Mouse (Mus musculus): ENCODE data around the gene Triobp. TPM values are rescaled to one million over a fixed set of nuclear protein-coding genes. Genes with fewer than 3 reads are reported as not detected.

The Triobp gene
- polyA plus RNA-seq, 1 experiment from 2014 or later: 49.5 TPM

DNA sequence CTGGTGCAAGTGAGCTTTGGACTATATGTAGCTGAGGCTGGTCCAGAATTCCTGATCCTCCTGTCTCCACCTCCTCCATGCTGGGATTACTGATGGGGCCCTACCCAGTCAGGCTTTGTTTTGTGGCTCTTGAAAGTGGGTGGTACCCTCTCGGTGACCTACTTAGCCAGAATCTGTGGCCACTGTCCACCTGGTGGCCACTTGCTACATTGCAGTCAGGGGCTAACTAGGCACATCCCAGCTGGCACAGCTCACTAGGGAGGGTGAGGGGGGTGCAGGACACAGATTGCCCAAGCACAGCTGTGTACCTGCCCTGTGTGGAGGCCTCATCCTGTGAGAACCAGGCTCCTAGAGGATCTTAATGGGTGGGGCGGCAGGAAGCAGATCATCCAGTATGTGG is 15.4 kb downstream of the Triobp start:
- H3K4me3 ChIP-seq (ENCODE audit: low read depth, low read length): no peak overlapping the region
- ATAC-seq (replicated peaks; ENCODE audit: insufficient number of reproducible peaks, low FRiP score, low TSS enrichment): 0 out of 2 replicates have a peak, but pooled peaks have one; percentile 24
- no peak overlapping the region for H3K27ac ChIP-seq (ENCODE audit: low read depth, low read length)
- H3K9me3 ChIP-seq (replicated peaks; ENCODE audit: control insufficient read depth, low read length): no peaks in the 10 kb centered on the region
- H3K27me3 ChIP-seq (ENCODE audit: control insufficient read depth, insufficient read depth, low read length): peaks cover 8% of the 10 kb centered on the region
- H3K4me1 ChIP-seq (ENCODE audit: control insufficient read depth, insufficient read depth, low read length): no peaks in the 10 kb centered on the region
- peaks cover 2% of the 10 kb centered on the region; the same call in 1 of the 2 replicates for H3K36me3 ChIP-seq (ENCODE audit: control insufficient read depth, insufficient read depth, low read length)
- no peak overlapping the region for H3K9ac ChIP-seq (ENCODE audit: low read depth, low read length)
- no peak overlapping the region for H3K4me2 ChIP-seq
- WGBS (ENCODE audit: insufficient replicate concordance): 29% methylated on average over 2 of the region's 2 CpGs

DNA sequence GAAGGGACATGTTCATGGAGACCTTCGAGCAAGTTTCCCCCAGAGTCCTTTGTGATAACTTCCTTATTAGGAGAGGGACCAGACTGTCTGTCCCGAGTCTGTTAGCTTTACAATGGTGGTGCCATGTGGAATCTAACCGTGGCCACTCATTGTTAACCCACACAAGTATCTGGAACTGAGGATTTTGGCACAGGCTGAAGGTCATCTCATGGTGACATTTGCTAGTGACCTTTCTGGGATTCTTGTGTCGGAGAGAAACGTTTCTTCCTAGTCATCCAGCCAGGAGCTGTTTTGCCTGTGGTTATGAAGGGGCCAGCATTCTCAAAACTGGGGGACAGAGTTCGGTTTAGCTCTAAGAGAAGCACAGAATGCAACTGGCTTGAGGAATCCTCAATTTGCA is 24.1 kb downstream of the Triobp start:
- Histone ChIP-seq H3K36me3 (ENCODE audit: control insufficient read depth, insufficient read depth, low read length) (no peaks in the 10 kb centered on the region; the same call in 1 of the 2 replicates), H3K4me1 (ENCODE audit: control insufficient read depth, insufficient read depth, low read length) (no peaks in the 10 kb centered on the region), H3K9me3 (replicated peaks; ENCODE audit: control insufficient read depth, low read length) (no peaks in the 10 kb centered on the region), H3K27ac (ENCODE audit: low read depth, low read length) (no peak overlapping the region), H3K9ac (ENCODE audit: low read depth, low read length) (no peak overlapping the region), H3K4me3 (ENCODE audit: low read depth, low read length) (no peak overlapping the region), H3K27me3 (ENCODE audit: control insufficient read depth, insufficient read depth, low read length) (peaks cover 7% of the 10 kb centered on the region; the same call in 1 of the 2 replicates), H3K4me2 (no peak overlapping the region)
- no peak for ATAC-seq (replicated peaks; ENCODE audit: insufficient number of reproducible peaks, low FRiP score, low TSS enrichment)
- 60% methylated on average over 6 of the region's 6 CpGs for WGBS (ENCODE audit: insufficient replicate concordance)

DNA sequence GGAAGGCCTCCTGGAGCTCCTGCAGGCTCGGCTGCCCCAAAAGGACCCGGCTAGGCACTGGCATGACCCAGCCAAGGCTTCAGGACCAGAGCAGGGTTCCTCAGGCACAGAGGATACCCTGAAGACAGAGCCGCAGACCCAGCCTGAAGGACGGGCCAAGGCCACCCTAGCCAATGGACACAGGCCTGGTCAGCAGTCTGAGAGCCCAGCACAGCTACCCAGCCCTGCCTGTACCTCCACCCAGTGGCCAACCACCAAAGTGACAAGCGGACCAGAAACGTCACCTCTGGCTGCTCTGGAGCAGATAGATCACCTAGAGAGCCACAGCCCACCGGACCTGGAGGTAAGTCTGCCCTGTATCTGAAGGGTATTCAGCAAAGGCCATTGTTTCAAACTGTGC is 26.4 kb downstream of the Triobp start:
- Histone ChIP-seq H3K4me1 (ENCODE audit: control insufficient read depth, insufficient read depth, low read length) (peaks cover 8% of the 10 kb centered on the region), H3K4me3 (ENCODE audit: low read depth, low read length) (no peak overlapping the region), H3K4me2 (no peak overlapping the region), H3K36me3 (ENCODE audit: control insufficient read depth, insufficient read depth, low read length) (no peaks in the 10 kb centered on the region), H3K27me3 (ENCODE audit: control insufficient read depth, insufficient read depth, low read length) (0 out of 2 replicates have a peak, but pooled peaks cover 2% of the 10 kb centered on the region), H3K27ac (ENCODE audit: low read depth, low read length) (no peak overlapping the region), H3K9ac (ENCODE audit: low read depth, low read length) (no peak overlapping the region), H3K9me3 (replicated peaks; ENCODE audit: control insufficient read depth, low read length) (no peaks in the 10 kb centered on the region)
- 66% methylated on average over 7 of the region's 7 CpGs for WGBS (ENCODE audit: insufficient replicate concordance)
- no peak for ATAC-seq (replicated peaks; ENCODE audit: insufficient number of reproducible peaks, low FRiP score, low TSS enrichment)

DNA sequence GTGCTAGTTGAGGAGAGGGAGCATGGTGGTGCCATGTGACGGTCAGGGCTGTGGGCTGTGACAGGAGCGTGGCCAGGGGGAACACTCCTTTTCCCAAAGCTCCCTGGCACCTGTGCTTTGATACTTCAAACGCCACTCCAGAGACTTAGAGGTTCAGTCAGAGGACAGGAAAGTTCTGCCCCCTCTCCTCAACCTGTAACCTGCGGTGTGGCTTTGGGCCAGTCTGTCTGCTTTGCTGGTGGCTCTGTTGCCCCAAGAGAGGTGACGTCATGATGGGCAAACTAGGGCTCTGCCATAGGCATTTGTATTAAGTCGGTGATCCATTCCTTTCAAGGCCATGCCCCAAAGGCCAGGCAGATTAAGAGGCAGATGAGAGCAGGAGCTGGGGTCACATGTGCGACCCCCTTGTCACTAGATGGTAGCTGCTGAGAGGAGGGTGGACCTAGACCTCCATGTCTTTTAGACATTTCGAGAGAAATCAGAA is 30.2 kb downstream of the Triobp start:
- Histone ChIP-seq H3K4me1 (ENCODE audit: control insufficient read depth, insufficient read depth, low read length) (peaks cover 21% of the 10 kb centered on the region), H3K4me2 (no peak overlapping the region), H3K9ac (ENCODE audit: low read depth, low read length) (no peak overlapping the region), H3K27me3 (ENCODE audit: control insufficient read depth, insufficient read depth, low read length) (no peaks in the 10 kb centered on the region), H3K4me3 (ENCODE audit: low read depth, low read length) (no peak overlapping the region), H3K9me3 (replicated peaks; ENCODE audit: control insufficient read depth, low read length) (no peaks in the 10 kb centered on the region), H3K36me3 (ENCODE audit: control insufficient read depth, insufficient read depth, low read length) (no peaks in the 10 kb centered on the region), H3K27ac (ENCODE audit: low read depth, low read length) (no peak overlapping the region)
- no peak for ATAC-seq (replicated peaks; ENCODE audit: insufficient number of reproducible peaks, low FRiP score, low TSS enrichment)
- 80% methylated on average over 8 of the region's 8 CpGs for WGBS (ENCODE audit: insufficient replicate concordance)

DNA sequence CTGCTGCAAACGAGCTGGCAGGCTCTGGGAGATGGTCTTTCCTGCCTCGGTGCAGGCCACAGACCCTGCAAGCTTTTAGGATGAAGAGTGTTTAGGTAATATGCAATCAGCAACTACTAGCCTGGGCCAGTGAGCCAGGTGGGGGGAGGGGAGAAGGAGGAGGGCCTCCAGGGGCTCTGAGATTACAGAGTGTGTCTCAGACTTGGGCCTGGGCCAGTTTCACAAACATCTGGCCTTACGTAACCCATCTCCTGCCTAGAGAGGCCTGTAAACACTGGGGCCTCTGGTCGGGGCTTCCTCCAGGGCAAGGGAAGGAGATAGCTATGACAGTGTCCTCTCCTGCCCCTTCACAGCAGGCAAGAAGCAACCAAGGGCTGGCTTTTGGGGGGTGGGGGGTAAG is 31.4 kb downstream of the Triobp start:
- Histone ChIP-seq H3K9me3 (replicated peaks; ENCODE audit: control insufficient read depth, low read length) (no peaks in the 10 kb centered on the region), H3K27me3 (ENCODE audit: control insufficient read depth, insufficient read depth, low read length) (no peaks in the 10 kb centered on the region), H3K4me2 (peak overlapping the region; percentile 12; the same call in 1 of the 2 replicates), H3K9ac (ENCODE audit: low read depth, low read length) (no peak overlapping the region; the same call in 1 of the 2 replicates), H3K4me3 (ENCODE audit: low read depth, low read length) (no peak overlapping the region), H3K36me3 (ENCODE audit: control insufficient read depth, insufficient read depth, low read length) (no peaks in the 10 kb centered on the region), H3K4me1 (ENCODE audit: control insufficient read depth, insufficient read depth, low read length) (peaks cover 22% of the 10 kb centered on the region), H3K27ac (ENCODE audit: low read depth, low read length) (peak overlapping the region; percentile 69)
- WGBS (ENCODE audit: insufficient replicate concordance): 0% methylated on average over 4 of the region's 4 CpGs
- ATAC-seq (replicated peaks; ENCODE audit: insufficient number of reproducible peaks, low FRiP score, low TSS enrichment): no peak; the same call in 1 of the 2 replicates

DNA sequence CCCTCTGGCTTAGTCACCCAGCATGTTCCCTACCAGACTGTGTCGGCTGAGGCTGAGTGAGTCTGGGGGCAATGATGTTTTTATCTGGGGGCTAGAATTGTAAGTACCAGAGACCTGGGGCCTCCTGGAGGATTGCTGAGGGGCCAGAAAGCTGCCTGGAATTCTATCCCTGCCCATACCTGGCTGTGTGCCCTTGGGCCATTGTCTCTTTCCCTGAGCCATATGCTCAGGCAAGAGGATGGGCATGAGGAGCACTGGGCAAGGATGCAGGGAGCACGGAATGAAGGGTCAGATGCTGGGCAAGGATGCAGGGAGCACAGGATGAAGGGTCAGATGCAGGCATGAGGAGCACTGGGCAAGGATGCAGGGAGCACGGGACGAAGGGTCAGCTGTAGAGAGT is 32.6 kb downstream of the Triobp start:
- ATAC-seq (replicated peaks; ENCODE audit: insufficient number of reproducible peaks, low FRiP score, low TSS enrichment): no peak
- H3K27ac ChIP-seq (ENCODE audit: low read depth, low read length): no peak overlapping the region

DNA sequence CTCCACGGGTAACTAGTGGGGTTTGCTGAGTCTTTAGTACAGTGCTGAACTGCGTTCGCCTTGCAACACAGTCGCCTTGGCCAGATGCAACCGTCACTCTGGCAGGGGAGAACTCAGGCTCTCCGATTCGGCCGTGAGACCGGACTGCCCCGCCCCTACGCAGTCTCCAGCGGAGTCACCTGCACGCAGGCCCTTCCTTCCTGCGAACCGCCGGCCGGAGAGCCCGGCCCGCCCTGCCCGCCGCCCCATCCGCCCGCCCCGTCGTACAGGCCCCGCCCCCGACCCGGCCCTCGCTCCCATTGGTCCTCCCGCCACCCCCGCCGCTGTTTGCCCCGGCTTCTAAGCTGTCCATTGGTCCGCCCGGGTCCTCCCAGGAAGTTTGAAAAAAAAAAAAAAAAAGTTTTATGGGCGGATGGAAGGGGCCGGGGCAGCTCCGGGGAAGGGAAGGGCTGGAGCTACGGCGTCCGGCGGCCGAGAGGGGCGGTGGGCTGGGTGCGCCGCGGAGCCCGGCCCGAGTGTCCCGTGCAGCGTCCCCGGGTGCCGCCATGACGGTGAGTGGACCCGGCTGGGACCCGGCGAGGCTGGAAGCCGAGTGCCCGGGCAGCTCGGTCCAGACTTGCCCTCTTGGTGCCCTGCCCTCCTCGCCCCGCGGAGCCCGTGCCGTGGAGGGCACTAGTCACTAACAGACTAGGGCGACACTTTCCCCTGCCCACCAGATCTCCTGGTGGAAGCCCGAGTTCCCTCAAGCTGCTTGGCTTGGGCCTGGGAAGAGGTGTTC is 35.3 kb downstream of the Triobp start:
- Histone ChIP-seq H3K4me3 (ENCODE audit: low read depth, low read length) (peak overlapping the region; percentile 71), H3K36me3 (ENCODE audit: control insufficient read depth, insufficient read depth, low read length) (no peaks in the 10 kb centered on the region), H3K27ac (ENCODE audit: low read depth, low read length) (peak overlapping the region; percentile 91), H3K9me3 (replicated peaks; ENCODE audit: control insufficient read depth, low read length) (no peaks in the 10 kb centered on the region), H3K4me1 (ENCODE audit: control insufficient read depth, insufficient read depth, low read length) (peaks cover 59% of the 10 kb centered on the region), H3K9ac (ENCODE audit: low read depth, low read length) (peak overlapping the region; percentile 79), H3K27me3 (ENCODE audit: control insufficient read depth, insufficient read depth, low read length) (no peaks in the 10 kb centered on the region), H3K4me2 (peak overlapping the region; percentile 71)
- under 1% methylated on average over 65 of the region's 67 CpGs for WGBS (ENCODE audit: insufficient replicate concordance)
- peak; percentile 83 for ATAC-seq (replicated peaks; ENCODE audit: insufficient number of reproducible peaks, low FRiP score, low TSS enrichment)

More for the DNA sequence above, 32.6 kb downstream of the Triobp start:
- Histone ChIP-seq H3K4me1 (ENCODE audit: control insufficient read depth, insufficient read depth, low read length) (peaks cover 34% of the 10 kb centered on the region), H3K9me3 (replicated peaks; ENCODE audit: control insufficient read depth, low read length) (no peaks in the 10 kb centered on the region), H3K4me3 (ENCODE audit: low read depth, low read length) (no peak overlapping the region), H3K9ac (ENCODE audit: low read depth, low read length) (no peak overlapping the region), H3K36me3 (ENCODE audit: control insufficient read depth, insufficient read depth, low read length) (no peaks in the 10 kb centered on the region), H3K27me3 (ENCODE audit: control insufficient read depth, insufficient read depth, low read length) (no peaks in the 10 kb centered on the region), H3K4me2 (no peak overlapping the region)
- WGBS (ENCODE audit: insufficient replicate concordance): 80% methylated on average over 4 of the region's 4 CpGs

DNA sequence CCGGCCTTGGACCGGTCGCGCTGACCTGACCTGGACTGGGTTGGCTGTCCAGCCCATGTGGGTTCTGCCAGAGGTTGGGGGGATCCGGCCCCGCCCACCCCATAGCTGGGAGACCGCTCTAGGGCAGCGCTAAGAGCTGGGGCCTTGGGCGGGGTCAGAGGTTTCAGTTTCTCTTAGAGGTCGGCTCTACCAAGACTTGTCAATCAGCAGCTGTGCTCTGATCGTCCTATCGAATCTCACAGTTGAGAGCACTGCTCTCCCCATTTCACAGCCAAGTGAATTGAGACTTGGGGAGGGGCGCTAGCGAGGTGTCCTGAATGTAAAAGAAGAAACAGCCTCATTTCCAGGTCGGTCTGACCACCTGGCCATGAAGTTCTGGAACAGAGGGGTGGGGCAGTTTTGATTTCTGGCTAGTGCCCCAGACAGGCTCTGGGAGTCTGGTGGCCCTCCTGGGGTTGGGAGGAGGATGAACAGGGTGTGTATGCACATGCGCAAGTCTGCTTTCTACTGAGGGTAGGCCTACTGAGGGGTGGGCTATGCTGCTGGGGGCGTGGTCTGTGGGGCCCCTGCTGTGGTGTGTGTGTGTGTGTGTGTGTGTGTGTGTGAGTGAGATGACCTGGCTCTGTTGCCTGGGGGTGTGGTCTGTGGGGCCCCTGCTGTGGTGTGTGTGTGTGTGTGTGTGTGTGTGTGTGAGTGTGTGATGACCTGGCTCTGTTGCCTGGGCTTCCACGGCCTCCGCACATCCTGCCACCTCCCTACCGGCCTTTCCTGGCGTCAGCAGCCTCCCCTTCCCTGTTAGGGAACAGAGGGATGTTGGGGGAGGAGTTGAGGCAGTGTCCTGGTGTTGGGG is 36.1 kb downstream of the Triobp start:
- H3K4me3 ChIP-seq (ENCODE audit: low read depth, low read length): peak overlapping the region; percentile 71
- peaks cover 62% of the 10 kb centered on the region for H3K4me1 ChIP-seq (ENCODE audit: control insufficient read depth, insufficient read depth, low read length)
- ATAC-seq (replicated peaks; ENCODE audit: insufficient number of reproducible peaks, low FRiP score, low TSS enrichment): peak; percentile 58
- H3K27ac ChIP-seq (ENCODE audit: low read depth, low read length): peak overlapping the region; percentile 91
- peak overlapping the region; percentile 71 for H3K4me2 ChIP-seq
- no peaks in the 10 kb centered on the region for H3K9me3 ChIP-seq (replicated peaks; ENCODE audit: control insufficient read depth, low read length)
- WGBS (ENCODE audit: insufficient replicate concordance): under 1% methylated on average over 21 of the region's 21 CpGs
- no peaks in the 10 kb centered on the region for H3K36me3 ChIP-seq (ENCODE audit: control insufficient read depth, insufficient read depth, low read length)
- H3K27me3 ChIP-seq (ENCODE audit: control insufficient read depth, insufficient read depth, low read length): no peaks in the 10 kb centered on the region
- H3K9ac ChIP-seq (ENCODE audit: low read depth, low read length): peak overlapping the region; percentile 79

All from heart, embryonic 11.5 days (tissue).